Mouse (Mus musculus): ENCODE measurements around the gene Mapk11. TPM values are rescaled to one million over a fixed set of nuclear protein-coding genes. Genes with fewer than 3 reads are reported as not detected.

Gene Mapk11
- polyA plus RNA-seq, 1 experiment from 2014 or later = 1.9 TPM

- no peak for TF ChIP-seq CTCF (IDR thresholded peaks at IDR 0.05; ENCODE audit: low read depth)
- Histone ChIP-seq H3K4me3 (ENCODE audit: low read depth, low read length) (no peak overlapping the region), H3K9me3 (ENCODE audit: control insufficient read depth) (no peaks in the 10 kb centered on the region), H3K27ac (ENCODE audit: low read depth, low read length) (no peak overlapping the region), H3K4me2 (replicated peaks; ENCODE audit: low read depth) (no peak overlapping the region), H3K27me3 (replicated peaks; ENCODE audit: control insufficient read depth, insufficient read depth, low read length) (no peaks in the 10 kb centered on the region), H3K9ac (ENCODE audit: low read depth, low read length) (no peak overlapping the region), H3K36me3 (ENCODE audit: control insufficient read depth, insufficient read depth) (peaks cover 29% of the 10 kb centered on the region), H3K4me1 (replicated peaks; ENCODE audit: control insufficient read depth, insufficient read depth, low read length) (peaks cover 26% of the 10 kb centered on the region; the same call in 1 of the 2 replicates)
- 90% methylated on average over 5 of the region's 5 CpGs for WGBS
- ATAC-seq = no peak
Observed at GRCm38 (mm10) chr15:89171526-89172051, 22.2 kb upstream of the Mapk11 start.

DNA sequence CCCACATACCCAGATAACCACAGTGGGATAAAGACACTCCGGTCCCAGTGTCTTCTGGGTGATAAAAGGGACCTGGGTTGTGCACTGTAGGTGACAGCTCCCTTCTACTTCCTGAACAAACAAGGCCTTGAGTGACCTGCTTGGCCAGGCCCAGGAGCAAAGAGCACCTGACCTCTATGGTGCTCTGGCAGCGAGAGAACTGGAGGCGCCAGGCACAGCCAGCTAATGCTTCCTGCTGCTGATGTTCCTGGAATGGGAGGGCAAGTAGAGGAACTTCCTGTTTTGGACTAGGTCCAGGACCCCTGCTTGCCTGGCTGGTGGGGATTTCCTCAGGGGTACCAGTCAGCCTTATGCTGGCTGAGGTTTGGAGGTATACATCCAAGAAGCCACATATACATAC, 20.7 kb upstream of the Mapk11 start:
- Histone ChIP-seq H3K36me3 (ENCODE audit: control insufficient read depth, insufficient read depth) (peaks cover 44% of the 10 kb centered on the region), H3K4me1 (replicated peaks; ENCODE audit: control insufficient read depth, insufficient read depth, low read length) (peaks cover 15% of the 10 kb centered on the region; the same call in 1 of the 2 replicates), H3K4me2 (replicated peaks; ENCODE audit: low read depth) (no peak overlapping the region), H3K9ac (ENCODE audit: low read depth, low read length) (no peak overlapping the region), H3K4me3 (ENCODE audit: low read depth, low read length) (no peak overlapping the region), H3K27ac (ENCODE audit: low read depth, low read length) (peak overlapping the region; percentile 68), H3K27me3 (replicated peaks; ENCODE audit: control insufficient read depth, insufficient read depth, low read length) (no peaks in the 10 kb centered on the region), H3K9me3 (ENCODE audit: control insufficient read depth) (no peaks in the 10 kb centered on the region)
- 23% methylated on average over 3 of the region's 3 CpGs for WGBS
- no peak for TF ChIP-seq CTCF (IDR thresholded peaks at IDR 0.05; ENCODE audit: low read depth)
- ATAC-seq = peak; percentile 26; the same call in 1 of the 2 replicates

DNA sequence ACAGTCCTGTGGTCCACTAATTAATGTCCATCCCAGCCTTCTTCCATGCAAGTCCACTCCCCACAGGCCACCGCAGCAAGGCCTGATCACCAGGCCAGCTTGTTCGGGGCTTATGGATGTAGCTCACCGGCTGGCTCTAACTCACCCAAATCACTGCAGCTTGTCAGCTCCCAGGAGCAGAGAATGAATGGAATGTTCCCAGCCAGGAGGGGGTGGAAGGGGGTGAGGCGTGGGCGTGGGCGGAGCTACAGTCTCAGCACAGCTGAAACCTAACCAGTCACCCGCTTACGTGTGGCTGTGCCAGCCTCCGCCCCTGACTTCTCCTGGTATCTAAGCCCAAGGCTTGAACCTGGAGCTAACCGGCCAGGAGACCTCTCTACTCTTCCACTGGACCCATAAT, 20.0 kb upstream of the Mapk11 start:
- H3K4me2 ChIP-seq (replicated peaks; ENCODE audit: low read depth) = peak overlapping the region; percentile 33; the same call in 1 of the 2 replicates
- no peak overlapping the region for H3K4me3 ChIP-seq (ENCODE audit: low read depth, low read length)
- peaks cover 15% of the 10 kb centered on the region; the same call in 1 of the 2 replicates for H3K4me1 ChIP-seq (replicated peaks; ENCODE audit: control insufficient read depth, insufficient read depth, low read length)
- no peaks in the 10 kb centered on the region for H3K9me3 ChIP-seq (ENCODE audit: control insufficient read depth)
- TF ChIP-seq CTCF (IDR thresholded peaks at IDR 0.05; ENCODE audit: low read depth) = no peak
- 20% methylated on average over 10 of the region's 10 CpGs for WGBS
- H3K27me3 ChIP-seq (replicated peaks; ENCODE audit: control insufficient read depth, insufficient read depth, low read length) = no peaks in the 10 kb centered on the region
- H3K36me3 ChIP-seq (ENCODE audit: control insufficient read depth, insufficient read depth) = peaks cover 51% of the 10 kb centered on the region
- peak overlapping the region; percentile 68 for H3K27ac ChIP-seq (ENCODE audit: low read depth, low read length)
- H3K9ac ChIP-seq (ENCODE audit: low read depth, low read length) = peak overlapping the region; percentile 23; the same call in 1 of the 2 replicates
- ATAC-seq = 0 out of 2 replicates have a peak, but pooled peaks have one; percentile 7

GRCm38 (mm10) chr15:89168922-89169321, 19.5 kb upstream of the Mapk11 start:
- WGBS = 53% methylated on average over 10 of the region's 10 CpGs
- TF ChIP-seq CTCF (IDR thresholded peaks at IDR 0.05; ENCODE audit: low read depth) = no peak
- no peaks in the 10 kb centered on the region for H3K27me3 ChIP-seq (replicated peaks; ENCODE audit: control insufficient read depth, insufficient read depth, low read length)
- H3K9ac ChIP-seq (ENCODE audit: low read depth, low read length) = peak overlapping the region; percentile 23; the same call in 1 of the 2 replicates
- no peak overlapping the region for H3K4me3 ChIP-seq (ENCODE audit: low read depth, low read length)
- no peaks in the 10 kb centered on the region for H3K9me3 ChIP-seq (ENCODE audit: control insufficient read depth)
- no peak for ATAC-seq
- peaks cover 56% of the 10 kb centered on the region for H3K36me3 ChIP-seq (ENCODE audit: control insufficient read depth, insufficient read depth)
- peaks cover 11% of the 10 kb centered on the region; the same call in 1 of the 2 replicates for H3K4me1 ChIP-seq (replicated peaks; ENCODE audit: control insufficient read depth, insufficient read depth, low read length)
- H3K4me2 ChIP-seq (replicated peaks; ENCODE audit: low read depth) = peak overlapping the region; percentile 33
- H3K27ac ChIP-seq (ENCODE audit: low read depth, low read length) = no peak overlapping the region

- ATAC-seq = no peak
- Histone ChIP-seq H3K4me3 (ENCODE audit: low read depth, low read length) (no peak overlapping the region), H3K9me3 (ENCODE audit: control insufficient read depth) (no peaks in the 10 kb centered on the region), H3K9ac (ENCODE audit: low read depth, low read length) (no peak overlapping the region), H3K36me3 (ENCODE audit: control insufficient read depth, insufficient read depth) (peaks cover 90% of the 10 kb centered on the region), H3K27me3 (replicated peaks; ENCODE audit: control insufficient read depth, insufficient read depth, low read length) (no peaks in the 10 kb centered on the region), H3K4me1 (replicated peaks; ENCODE audit: control insufficient read depth, insufficient read depth, low read length) (peaks cover 6% of the 10 kb centered on the region; the same call in 1 of the 2 replicates), H3K4me2 (replicated peaks; ENCODE audit: low read depth) (no peak overlapping the region), H3K27ac (ENCODE audit: low read depth, low read length) (no peak overlapping the region)
- no peak for TF ChIP-seq CTCF (IDR thresholded peaks at IDR 0.05; ENCODE audit: low read depth)
- 96% methylated on average over 12 of the region's 12 CpGs for WGBS
Observed at GRCm38 (mm10) chr15:89165478-89165877, 16.1 kb upstream of the Mapk11 start.

DNA sequence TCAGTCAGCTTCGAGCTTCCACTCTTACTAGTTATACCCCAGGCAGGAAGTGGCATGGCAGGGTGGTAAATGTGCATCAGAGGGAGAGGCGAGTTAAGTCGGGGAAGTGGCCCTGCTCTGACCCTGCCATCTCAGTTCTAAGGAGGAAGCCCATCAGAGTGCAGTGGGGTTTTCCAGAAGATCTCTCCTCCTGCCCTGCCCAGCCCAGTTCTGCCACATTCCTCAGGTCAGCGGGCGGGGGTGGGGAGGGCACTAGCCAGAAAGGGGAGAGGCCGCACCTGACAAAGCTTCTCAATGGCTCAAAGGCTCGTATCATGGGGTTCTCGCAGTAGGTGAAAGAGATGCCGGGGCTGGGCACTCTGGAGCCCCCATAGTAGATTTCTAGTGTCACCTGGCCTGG, 12.0 kb upstream of the Mapk11 start:
- no peak for TF ChIP-seq CTCF (IDR thresholded peaks at IDR 0.05; ENCODE audit: low read depth)
- H3K27ac ChIP-seq (ENCODE audit: low read depth, low read length) = no peak overlapping the region

More for the DNA sequence above, 12.0 kb upstream of the Mapk11 start:
- no peak for ATAC-seq
- H3K9ac ChIP-seq (ENCODE audit: low read depth, low read length) = no peak overlapping the region
- H3K4me1 ChIP-seq (replicated peaks; ENCODE audit: control insufficient read depth, insufficient read depth, low read length) = no peaks in the 10 kb centered on the region
- peaks cover 100% of the 10 kb centered on the region for H3K36me3 ChIP-seq (ENCODE audit: control insufficient read depth, insufficient read depth)
- no peak overlapping the region for H3K4me3 ChIP-seq (ENCODE audit: low read depth, low read length)
- no peaks in the 10 kb centered on the region for H3K27me3 ChIP-seq (replicated peaks; ENCODE audit: control insufficient read depth, insufficient read depth, low read length)
- no peak overlapping the region for H3K4me2 ChIP-seq (replicated peaks; ENCODE audit: low read depth)
- H3K9me3 ChIP-seq (ENCODE audit: control insufficient read depth) = no peaks in the 10 kb centered on the region
- 52% methylated on average over 9 of the region's 9 CpGs for WGBS

Measured in intestine, postnatal 0 days (tissue).